Mouse (Mus musculus) megakaryocyte, embryonic 14.5 days (primary cell): ENCODE results near the gene Aldh1l1. TPM values are rescaled to one million over a fixed set of nuclear protein-coding genes. Genes with fewer than 3 reads are reported as not detected.
"Not testable (repeated sequence)": the region's sequence is repeated elsewhere in the genome, so short reads cannot be mapped to it uniquely, and the experiment has no call there.

Experiments
- H3K27me3 ChIP-seq: replicated peaks from 2 replicates; pipeline ENCODE3; 2012; ENCODE audit warnings: inconsistent platforms
- H3K36me3 ChIP-seq: replicated peaks from 2 replicates; pipeline ENCODE3; 2012; ENCODE audit warnings: low read length, inconsistent platforms, mixed read lengths
- H3K4me1 ChIP-seq: 2 replicates; pipeline ENCODE4 v1.6.1; 2012; ENCODE audit warnings: inconsistent platforms
- H3K4me3 ChIP-seq: replicated peaks from 2 replicates; pipeline ENCODE3; 2012; ENCODE audit warnings: moderate library complexity, mild to moderate bottlenecking, inconsistent platforms
- H3K9me3 ChIP-seq: 2 replicates; pipeline ENCODE4 v1.6.1; 2012; ENCODE audit warnings: inconsistent platforms
- FLI1 ChIP-seq: IDR thresholded peaks from 2 replicates; pipeline ENCODE4 v1.6.1; 2012; ENCODE audit warnings: low read length, inconsistent platforms, mixed read lengths
- GATA1 ChIP-seq: IDR thresholded peaks from 3 replicates; pipeline ENCODE4 v1.6.1; 2012; ENCODE audit warnings: mixed read lengths, low read length, inconsistent platforms, borderline replicate concordance
- polyA plus RNA-seq: library from polyadenylated mRNA; stranded (reverse); fragments of >175 nt; gene quantifications from 2 replicates; pipeline ENCODE4 v1.2.3, GENCODE M21; 2012; ENCODE audit warnings: low replicate concordance; ENCODE audit not compliant: insufficient read depth

The Aldh1l1 gene
- polyA plus RNA-seq, 1 experiment: 7.4 TPM

DNA sequence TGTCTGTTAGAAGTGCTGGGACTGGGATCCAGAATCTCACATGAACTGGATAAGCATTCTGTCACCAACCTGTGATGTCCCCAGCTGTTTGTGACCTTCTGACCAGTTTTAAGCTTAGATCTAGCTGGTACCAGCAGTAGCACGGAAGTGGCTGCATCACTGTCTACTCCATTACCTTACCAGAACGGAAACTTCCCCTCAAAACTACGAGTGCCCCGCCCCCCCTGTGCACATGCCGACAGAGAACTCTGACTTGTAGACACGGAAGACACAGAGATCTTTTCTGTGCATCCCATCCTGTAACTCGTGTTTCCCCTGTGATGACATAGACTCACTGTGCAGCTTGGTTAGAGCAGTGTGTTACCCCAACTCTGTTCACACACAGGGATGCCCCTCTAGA, 144.2 kb downstream of the Aldh1l1 start:
- H3K36me3 ChIP-seq: peaks cover 93% of the 10 kb centered on the region

GRCm38 (mm10) chr6:90632526-90632925, 146.3 kb downstream of the Aldh1l1 start:
- not testable (repeated sequence) for H3K4me3 ChIP-seq, H3K27me3 ChIP-seq, H3K9me3 ChIP-seq
- H3K36me3 ChIP-seq: peaks cover 94% of the 10 kb centered on the region
- H3K4me1 ChIP-seq: peaks cover 36% of the 10 kb centered on the region

More for the DNA sequence above, 144.2 kb downstream of the Aldh1l1 start:
- no peak overlapping the region for H3K4me3 ChIP-seq
- H3K27me3 ChIP-seq: no peaks in the 10 kb centered on the region
- TF ChIP-seq GATA1: no peak
- no peak for TF ChIP-seq FLI1
- peaks cover 3% of the 10 kb centered on the region; the same call in 1 of the 2 replicates for H3K9me3 ChIP-seq
- H3K4me1 ChIP-seq: peaks cover 42% of the 10 kb centered on the region

DNA sequence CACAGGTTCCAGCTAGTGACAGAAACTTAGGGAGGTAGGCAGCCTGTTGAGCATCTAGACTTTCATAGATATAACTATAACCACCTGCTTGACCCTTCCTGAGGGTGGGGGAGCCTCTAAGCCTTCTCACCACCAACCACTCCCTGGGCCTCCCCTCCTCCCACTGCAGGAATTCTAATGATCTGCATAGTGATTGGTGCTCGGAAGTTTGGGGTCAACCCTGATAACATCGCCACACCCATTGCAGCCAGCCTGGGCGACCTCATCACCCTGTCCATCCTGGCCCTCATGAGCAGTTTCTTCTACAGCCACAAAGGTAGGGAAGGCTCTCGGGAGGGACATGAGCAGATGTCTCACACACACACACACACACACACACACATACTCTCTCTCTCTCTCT, 148.9 kb downstream of the Aldh1l1 start:
- Histone ChIP-seq H3K36me3 (peaks cover 95% of the 10 kb centered on the region), H3K4me1 (peaks cover 11% of the 10 kb centered on the region; the same call in 1 of the 2 replicates), H3K4me3 (no peak overlapping the region), H3K27me3 (no peaks in the 10 kb centered on the region), H3K9me3 (peaks cover 15% of the 10 kb centered on the region)
- no peak for TF ChIP-seq FLI1
- no peak for TF ChIP-seq GATA1

- no peak overlapping the region for H3K4me3 ChIP-seq
- peaks cover 95% of the 10 kb centered on the region for H3K36me3 ChIP-seq
- H3K27me3 ChIP-seq: no peaks in the 10 kb centered on the region
- no peak for TF ChIP-seq GATA1
- no peak for TF ChIP-seq FLI1
- H3K9me3 ChIP-seq: peaks cover 18% of the 10 kb centered on the region
- H3K4me1 ChIP-seq: peaks cover 8% of the 10 kb centered on the region; the same call in 1 of the 2 replicates
These were observed 149.4 kb downstream of the Aldh1l1 start for GRCm38 (mm10) chr6:90635611-90636010.

DNA sequence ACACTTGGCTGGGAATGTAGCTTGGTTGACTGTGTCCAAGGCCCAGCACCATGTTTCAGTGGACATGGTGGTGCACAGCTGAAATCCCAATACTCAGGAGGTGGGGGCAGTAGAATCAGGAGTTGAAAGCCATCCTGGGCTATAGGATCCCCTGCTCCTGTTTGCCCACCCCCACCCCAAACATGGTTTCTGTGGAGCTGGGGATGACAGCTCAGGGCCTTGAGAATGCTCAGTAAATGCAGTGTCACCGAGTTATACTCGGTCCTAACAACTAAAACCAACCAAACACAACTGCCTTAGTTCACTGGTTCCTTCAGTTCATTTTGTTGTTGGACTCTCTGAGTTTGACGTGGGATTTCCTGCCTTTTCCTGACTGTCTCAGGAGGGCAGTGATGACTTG, 156.8 kb downstream of the Aldh1l1 start:
- Histone ChIP-seq H3K4me1 (peaks cover 23% of the 10 kb centered on the region), H3K9me3 (peaks cover 19% of the 10 kb centered on the region), H3K36me3 (peaks cover 86% of the 10 kb centered on the region), H3K27me3 (peaks cover 2% of the 10 kb centered on the region), H3K4me3 (no peak overlapping the region)
- TF ChIP-seq GATA1 (no peak), FLI1 (no peak)

- TF ChIP-seq FLI1 (no peak), GATA1 (no peak)
- Histone ChIP-seq H3K9me3 (peaks cover 12% of the 10 kb centered on the region), H3K4me1 (peaks cover 23% of the 10 kb centered on the region), H3K27me3 (peaks cover 8% of the 10 kb centered on the region), H3K36me3 (peaks cover 67% of the 10 kb centered on the region), H3K4me3 (no peak overlapping the region)
These were observed 158.7 kb downstream of the Aldh1l1 start for GRCm38 (mm10) chr6:90644965-90645364.

GRCm38 (mm10) chr6:90648391-90648790, 162.2 kb downstream of the Aldh1l1 start:
- Histone ChIP-seq H3K36me3 (peaks cover 34% of the 10 kb centered on the region), H3K27me3 (peaks cover 12% of the 10 kb centered on the region), H3K4me1 (peaks cover 18% of the 10 kb centered on the region), H3K4me3 (no peak overlapping the region), H3K9me3 (peaks cover 22% of the 10 kb centered on the region)
- TF ChIP-seq GATA1 (no peak), FLI1 (no peak)

DNA sequence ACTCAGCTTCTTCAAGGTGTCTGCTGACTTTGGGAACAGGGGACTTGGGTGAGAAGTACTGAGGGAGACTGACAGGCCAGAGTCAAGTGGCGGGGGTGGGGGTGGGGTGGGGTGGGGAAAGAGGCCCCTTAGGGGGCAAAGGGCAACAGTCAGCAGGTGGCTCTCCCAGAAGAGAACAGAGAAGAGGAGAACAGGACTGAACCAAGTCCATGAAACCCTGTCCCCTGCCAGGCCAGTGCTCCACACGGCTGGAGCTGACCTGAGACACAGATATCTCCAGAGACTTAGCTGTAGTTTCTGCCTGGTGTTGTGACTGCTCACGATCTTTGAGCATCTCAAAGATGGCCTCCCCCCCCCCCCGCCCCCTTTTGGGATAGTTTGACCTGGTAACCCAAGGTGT, 163.1 kb downstream of the Aldh1l1 start:
- Histone ChIP-seq H3K36me3 (peaks cover 25% of the 10 kb centered on the region), H3K9me3 (peaks cover 22% of the 10 kb centered on the region), H3K4me1 (peaks cover 18% of the 10 kb centered on the region), H3K27me3 (peaks cover 10% of the 10 kb centered on the region), H3K4me3 (no peak overlapping the region)
- TF ChIP-seq GATA1 (no peak), FLI1 (no peak)

Other genes starting within 250 kb of the Aldh1l1 start
- gene Vmn1r54, start 240.1 kb upstream of the Aldh1l1 start, polyA plus RNA-seq: not detected in 2 replicates
- not detected in 2 replicates for gene BC048671, start 185.2 kb upstream of the Aldh1l1 start, polyA plus RNA-seq
- 0.13 TPM in 1 of 2 replicates, not detected in the other for gene Chst13, start 161.2 kb upstream of the Aldh1l1 start, polyA plus RNA-seq
- gene Uroc1, start 153.1 kb upstream of the Aldh1l1 start, polyA plus RNA-seq: not detected in 2 replicates
- gene Zxdc, start 116.9 kb upstream of the Aldh1l1 start, polyA plus RNA-seq: 7.1 and 22.5 TPM in 2 replicates
- 0.20 TPM in 1 of 2 replicates, not detected in the other for gene Cfap100, start 57.6 kb upstream of the Aldh1l1 start, polyA plus RNA-seq
- gene Klf15, start 23.9 kb upstream of the Aldh1l1 start, polyA plus RNA-seq: 0.12 and 3.0 TPM in 2 replicates
- 13.2 and 31.2 TPM in 2 replicates for gene Slc41a3, start 118.3 kb downstream of the Aldh1l1 start, polyA plus RNA-seq